Mouse (Mus musculus): Measurements from ENCODE around the gene Gfer. TPM values are rescaled to one million over a fixed set of nuclear protein-coding genes. Genes with fewer than 3 reads are reported as not detected.

Gene Gfer
- 49.1 and 50.2 TPM in 2 replicates for polyA plus RNA-seq (2016; fragmentation: Nextera tagmentation; extraction: Ambion mirVana)

DNA sequence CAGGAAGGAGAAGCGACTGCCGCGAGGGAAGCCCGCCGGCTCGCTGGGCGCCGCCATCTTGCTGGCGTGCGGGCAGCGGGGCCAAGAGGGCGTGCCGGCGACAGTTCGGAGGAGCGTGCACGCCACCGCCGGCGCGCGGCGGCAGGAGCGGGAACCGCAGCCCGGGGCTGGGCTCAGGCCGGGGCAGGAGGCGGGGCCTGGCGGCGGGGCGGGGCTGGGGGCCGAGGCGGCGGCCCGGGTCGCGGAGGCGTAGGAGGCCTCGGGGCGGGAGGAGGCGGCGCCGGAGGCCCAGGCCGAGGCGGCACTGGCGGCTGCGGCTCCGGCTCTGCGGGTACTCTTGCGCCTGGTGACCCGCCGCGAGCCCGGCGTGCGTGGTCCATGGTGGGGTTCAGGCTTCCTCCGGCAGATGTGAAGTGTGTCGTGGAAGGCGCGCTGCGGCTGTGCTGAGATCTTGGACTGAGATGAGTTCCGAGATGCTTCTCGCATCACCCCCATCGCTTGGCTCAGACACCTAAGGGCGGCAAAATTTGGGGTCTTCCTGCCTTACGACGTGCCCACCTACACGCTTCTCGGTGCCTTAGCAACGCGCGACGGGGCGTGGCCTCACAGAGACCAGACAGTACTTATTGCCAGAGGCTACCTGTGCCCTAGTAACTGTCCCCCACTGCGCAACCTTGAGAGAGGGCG is at the start of gene Gfer, which contains the start of gene Noxo1:
Gene Gfer, minus strand, starts transcription at position 146 of the 687 bp plus-strand sequence.
Gene Noxo1, plus strand, starts transcription at position 224 of the 687 bp plus-strand sequence.
- Histone ChIP-seq H3K36me3 (replicated peaks) (peaks cover 33% of the 10 kb centered on the region), H3K27ac (peak within 1 kb of the TSS; percentile 90), H3K9ac (peak within 1 kb of the TSS; percentile 85), H3K4me1 (peaks cover 31% of the 10 kb centered on the region), H3K27me3 (peaks cover under 1% of the 10 kb centered on the region; the same call in 1 of the 2 replicates), H3K4me2 (peak within 1 kb of the TSS; percentile 78), H3K4me3 (replicated peaks) (peak within 1 kb of the TSS; percentile 83), H3K9me3 (no peaks in the 10 kb centered on the region)
- under 1% methylated on average over 70 of the region's 76 CpGs for WGBS
- peak; percentile 93 for ATAC-seq (ENCODE audit: low FRiP score)

DNA sequence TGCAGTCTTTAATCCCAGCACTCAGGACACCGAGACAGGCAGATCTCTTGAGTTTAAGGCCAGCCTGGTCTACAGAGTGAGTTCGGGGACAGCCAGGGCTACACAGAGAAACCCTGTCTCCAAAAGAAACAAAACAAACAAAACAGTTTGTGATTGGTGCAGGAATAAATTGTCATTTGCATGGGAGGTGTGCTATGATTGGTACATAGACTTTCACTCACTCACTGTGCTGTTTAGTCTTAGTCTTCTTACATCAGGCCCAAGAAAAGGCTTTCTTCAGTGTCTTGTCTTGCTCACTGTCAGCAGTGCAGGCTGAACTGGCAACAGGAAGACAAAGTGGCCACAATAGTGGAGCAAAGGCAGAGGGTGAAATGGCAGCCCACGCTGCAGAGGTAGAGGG is 48.4 kb upstream of the Gfer start:
- WGBS = 78% methylated on average over 3 of the region's 3 CpGs
- H3K27me3 ChIP-seq = peaks cover 24% of the 10 kb centered on the region
- H3K4me3 ChIP-seq (replicated peaks) = no peak overlapping the region
- H3K36me3 ChIP-seq (replicated peaks) = no peaks in the 10 kb centered on the region
- no peak for ATAC-seq (ENCODE audit: low FRiP score)
- no peak overlapping the region for H3K4me2 ChIP-seq
- H3K9ac ChIP-seq = no peak overlapping the region
- H3K4me1 ChIP-seq = no peaks in the 10 kb centered on the region
- no peaks in the 10 kb centered on the region for H3K9me3 ChIP-seq
- H3K27ac ChIP-seq = no peak overlapping the region

- no peak for ATAC-seq (ENCODE audit: low FRiP score)
- Histone ChIP-seq H3K4me2 (no peak overlapping the region), H3K4me1 (no peaks in the 10 kb centered on the region), H3K27ac (no peak overlapping the region), H3K4me3 (replicated peaks) (no peak overlapping the region), H3K9ac (no peak overlapping the region), H3K9me3 (no peaks in the 10 kb centered on the region), H3K36me3 (replicated peaks) (no peaks in the 10 kb centered on the region), H3K27me3 (peaks cover 20% of the 10 kb centered on the region; the same call in 1 of the 2 replicates)
- WGBS = 75% methylated on average over 5 of the region's 5 CpGs
These were observed 47.9 kb upstream of the Gfer start for GRCm38 (mm10) chr17:24743896-24744295.

DNA sequence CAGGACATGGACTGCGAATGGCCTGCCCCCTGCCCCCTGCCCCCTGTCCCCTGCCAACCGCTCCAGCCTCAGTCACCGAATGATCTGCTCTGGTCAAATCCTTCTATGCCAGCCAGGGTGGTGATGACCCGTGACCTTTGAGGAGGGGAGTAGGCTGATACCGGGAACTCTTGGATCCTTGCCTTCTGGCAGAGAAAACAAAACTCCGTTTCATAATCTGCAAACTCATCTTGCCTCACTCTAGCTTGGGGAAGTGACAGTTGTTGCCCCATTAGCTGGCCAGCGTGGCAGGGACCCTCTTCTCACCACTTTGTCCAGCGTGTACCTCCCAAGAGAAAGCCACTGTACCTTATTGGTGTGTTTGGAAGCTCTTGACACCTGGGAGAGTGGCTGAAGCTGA is 46.4 kb upstream of the Gfer start:
- Histone ChIP-seq H3K4me1 (peaks cover 3% of the 10 kb centered on the region), H3K27ac (no peak overlapping the region), H3K9me3 (no peaks in the 10 kb centered on the region), H3K4me2 (no peak overlapping the region), H3K27me3 (peaks cover 14% of the 10 kb centered on the region; the same call in 1 of the 2 replicates), H3K9ac (no peak overlapping the region), H3K36me3 (replicated peaks) (no peaks in the 10 kb centered on the region), H3K4me3 (replicated peaks) (no peak overlapping the region)
- no peak for ATAC-seq (ENCODE audit: low FRiP score)
- 85% methylated on average over 8 of the region's 8 CpGs for WGBS

DNA sequence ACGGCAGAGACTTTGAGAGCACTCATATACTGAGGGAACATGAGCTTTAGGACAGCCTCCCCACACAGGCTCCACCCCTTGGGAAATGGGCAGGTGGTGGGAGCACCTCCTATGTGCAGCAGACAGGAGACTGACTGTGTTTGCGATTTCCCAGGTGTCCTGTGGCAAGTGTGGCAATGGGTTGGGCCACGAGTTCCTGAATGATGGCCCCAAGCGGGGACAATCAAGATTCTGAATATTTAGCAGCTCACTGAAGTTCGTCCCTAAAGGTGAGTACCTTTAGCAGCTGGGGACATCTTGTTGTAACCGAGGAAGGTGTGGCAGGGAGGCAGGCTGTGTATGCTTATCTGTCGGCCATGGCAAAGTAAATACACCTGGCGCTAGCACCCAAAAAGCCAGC is 44.0 kb upstream of the Gfer start:
- H3K4me2 ChIP-seq = no peak overlapping the region
- 87% methylated on average over 8 of the region's 8 CpGs for WGBS
- no peak overlapping the region for H3K9ac ChIP-seq
- H3K4me1 ChIP-seq = peaks cover 17% of the 10 kb centered on the region
- ATAC-seq (ENCODE audit: low FRiP score) = no peak
- H3K27ac ChIP-seq = no peak overlapping the region
- no peaks in the 10 kb centered on the region for H3K9me3 ChIP-seq
- H3K36me3 ChIP-seq (replicated peaks) = no peaks in the 10 kb centered on the region
- peaks cover 5% of the 10 kb centered on the region; the same call in 1 of the 2 replicates for H3K27me3 ChIP-seq
- H3K4me3 ChIP-seq (replicated peaks) = no peak overlapping the region

DNA sequence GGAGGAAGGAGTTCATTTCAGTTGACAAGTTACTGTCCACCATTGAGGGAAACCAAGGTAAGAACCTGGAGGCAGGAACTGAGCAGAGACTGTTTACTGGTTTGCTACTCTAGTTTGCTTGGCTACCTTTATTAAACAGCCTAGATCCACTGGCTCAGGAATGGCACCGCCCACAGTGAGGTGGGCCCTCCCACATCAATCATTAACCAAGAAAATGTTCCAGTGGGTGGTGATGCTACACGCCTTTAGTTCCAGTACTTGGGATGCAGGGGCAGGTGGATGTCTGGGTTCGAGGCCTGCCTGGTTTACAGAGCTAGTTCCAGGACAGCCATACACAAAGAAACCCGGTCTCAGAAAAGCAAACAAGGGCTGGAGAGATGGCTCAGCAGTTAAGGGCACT is 42.3 kb upstream of the Gfer start:
- Histone ChIP-seq H3K9me3 (no peaks in the 10 kb centered on the region), H3K27ac (no peak overlapping the region), H3K9ac (no peak overlapping the region), H3K4me3 (replicated peaks) (no peak overlapping the region), H3K4me2 (no peak overlapping the region), H3K36me3 (replicated peaks) (no peaks in the 10 kb centered on the region), H3K4me1 (peaks cover 17% of the 10 kb centered on the region), H3K27me3 (peaks cover 5% of the 10 kb centered on the region; the same call in 1 of the 2 replicates)
- no peak for ATAC-seq (ENCODE audit: low FRiP score)
- WGBS = 80% methylated on average over 4 of the region's 4 CpGs

GRCm38 (mm10) chr17:24737135-24737810 is 41.3 kb upstream of the Gfer start:
- 30% methylated on average over 8 of the region's 8 CpGs for WGBS
- no peaks in the 10 kb centered on the region for H3K36me3 ChIP-seq (replicated peaks)
- peaks cover 5% of the 10 kb centered on the region; the same call in 1 of the 2 replicates for H3K27me3 ChIP-seq
- no peak overlapping the region for H3K27ac ChIP-seq
- H3K4me1 ChIP-seq = peaks cover 17% of the 10 kb centered on the region
- no peaks in the 10 kb centered on the region for H3K9me3 ChIP-seq
- peak overlapping the region; percentile 69 for H3K9ac ChIP-seq
- peak overlapping the region; percentile 55 for H3K4me3 ChIP-seq (replicated peaks)
- no peak for ATAC-seq (ENCODE audit: low FRiP score)
- H3K4me2 ChIP-seq = peak overlapping the region; percentile 88

- peak within 1 kb of the TSS; percentile 60 for H3K27ac ChIP-seq
- H3K4me1 ChIP-seq = peaks cover 17% of the 10 kb centered on the region
- WGBS = 1% methylated on average over 29 of the region's 29 CpGs
- H3K9ac ChIP-seq = peak within 1 kb of the TSS; percentile 69
- no peaks in the 10 kb centered on the region for H3K36me3 ChIP-seq (replicated peaks)
- ATAC-seq (ENCODE audit: low FRiP score) = peak; percentile 97
- H3K9me3 ChIP-seq = no peaks in the 10 kb centered on the region
- peak within 1 kb of the TSS; percentile 88 for H3K4me2 ChIP-seq
- peaks cover 5% of the 10 kb centered on the region; the same call in 1 of the 2 replicates for H3K27me3 ChIP-seq
- peak within 1 kb of the TSS; percentile 55 for H3K4me3 ChIP-seq (replicated peaks)
These were observed 40.5 kb upstream of the Gfer start, which contains the start of gene Msrb1 for GRCm38 (mm10) chr17:24736330-24737051. TSS of gene Msrb1 (plus strand) at chr17:24736642.

- H3K4me2 ChIP-seq = no peak overlapping the region
- peak overlapping the region; percentile 60; the same call in 1 of the 2 replicates for H3K27ac ChIP-seq
- H3K27me3 ChIP-seq = peaks cover 5% of the 10 kb centered on the region; the same call in 1 of the 2 replicates
- ATAC-seq (ENCODE audit: low FRiP score) = no peak
- no peaks in the 10 kb centered on the region for H3K9me3 ChIP-seq
- H3K36me3 ChIP-seq (replicated peaks) = no peaks in the 10 kb centered on the region
- WGBS = 89% methylated on average over 7 of the region's 7 CpGs
- no peak overlapping the region for H3K4me3 ChIP-seq (replicated peaks)
- H3K4me1 ChIP-seq = peaks cover 17% of the 10 kb centered on the region
- no peak overlapping the region for H3K9ac ChIP-seq
These were observed 39.5 kb upstream of the Gfer start for GRCm38 (mm10) chr17:24735446-24735845.

DNA sequence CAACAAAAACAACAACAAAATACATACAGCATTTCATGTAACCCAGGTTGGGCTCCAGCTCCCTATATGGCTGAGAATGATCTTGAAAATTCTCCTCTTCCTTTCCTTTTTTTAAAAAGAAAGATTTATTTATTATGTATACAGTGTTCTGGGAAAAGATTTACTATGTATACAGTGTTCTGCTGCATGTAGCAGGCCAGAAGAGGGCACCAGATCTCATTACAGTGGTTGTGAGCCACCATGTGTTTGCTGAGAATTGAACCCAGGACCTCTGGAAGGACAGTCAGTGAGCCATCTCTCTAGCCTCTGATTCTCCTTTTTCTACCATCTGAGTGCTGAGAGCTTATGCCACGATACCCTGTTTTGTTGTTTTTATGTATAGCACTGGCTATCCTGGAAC is 38.6 kb upstream of the Gfer start:
- Histone ChIP-seq H3K9me3 (no peaks in the 10 kb centered on the region), H3K4me3 (replicated peaks) (no peak overlapping the region), H3K4me1 (peaks cover 17% of the 10 kb centered on the region), H3K27ac (no peak overlapping the region), H3K27me3 (peaks cover 8% of the 10 kb centered on the region), H3K4me2 (no peak overlapping the region), H3K36me3 (replicated peaks) (no peaks in the 10 kb centered on the region), H3K9ac (no peak overlapping the region)
- 85% methylated on average over 1 of the region's 1 CpGs for WGBS
- ATAC-seq (ENCODE audit: low FRiP score) = no peak

DNA sequence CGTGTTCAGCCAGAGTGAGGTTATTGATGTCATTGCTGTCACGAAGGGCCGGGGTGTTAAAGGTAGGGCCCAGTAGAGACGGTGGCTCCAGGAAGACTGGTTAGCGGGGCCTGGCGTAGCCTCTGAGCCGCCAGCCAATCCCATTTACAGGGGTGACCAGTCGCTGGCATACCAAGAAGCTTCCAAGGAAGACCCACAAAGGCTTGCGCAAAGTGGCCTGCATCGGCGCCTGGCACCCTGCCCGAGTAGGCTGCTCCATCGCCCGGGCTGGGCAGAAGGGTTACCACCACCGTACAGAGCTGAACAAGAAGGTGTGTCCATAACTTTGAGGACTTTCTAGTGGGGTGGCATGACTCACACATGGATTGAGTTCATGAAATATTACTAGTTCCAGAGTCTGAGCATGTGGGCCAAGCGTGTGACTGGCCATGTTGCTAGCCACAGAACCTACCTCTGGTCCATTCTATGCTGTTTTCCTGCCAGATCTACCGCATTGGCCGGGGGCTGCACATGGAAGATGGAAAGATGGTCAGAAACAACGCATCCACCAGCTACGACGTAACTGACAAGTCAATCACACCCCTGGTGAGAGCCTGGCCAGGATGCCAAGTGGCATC is 37.6 kb upstream of the Gfer start:
- H3K27me3 ChIP-seq = peaks cover 9% of the 10 kb centered on the region
- no peaks in the 10 kb centered on the region for H3K36me3 ChIP-seq (replicated peaks)
- ATAC-seq (ENCODE audit: low FRiP score) = no peak
- H3K4me1 ChIP-seq = peaks cover 17% of the 10 kb centered on the region
- no peak overlapping the region for H3K27ac ChIP-seq
- H3K4me3 ChIP-seq (replicated peaks) = no peak overlapping the region
- WGBS = 88% methylated on average over 21 of the region's 21 CpGs
- H3K9ac ChIP-seq = no peak overlapping the region
- H3K9me3 ChIP-seq = no peaks in the 10 kb centered on the region
- no peak overlapping the region for H3K4me2 ChIP-seq
